Mouse (Mus musculus) frontal cortex, adult 2 months (tissue): ENCODE measurements at regions not wholly inside any gene's neighbourhood (a gene's known extent, or its start where the extent isn't known, plus 50 kb on each side); places are given as distances from the start of the nearest gene placed in this dataset.
"Not testable (repeated sequence)": the region's sequence is repeated elsewhere in the genome, so short reads cannot be mapped to it uniquely, and the experiment has no call there.

Source experiments
- DNase-seq, 2 experiments: peaks; one replicate each; pipeline ENCODE4 v3.0.0; 2022; ENCODE audit warnings: low spot score in 1 of 2; ENCODE audit errors: extremely low spot score in 1 of 2

DNA sequence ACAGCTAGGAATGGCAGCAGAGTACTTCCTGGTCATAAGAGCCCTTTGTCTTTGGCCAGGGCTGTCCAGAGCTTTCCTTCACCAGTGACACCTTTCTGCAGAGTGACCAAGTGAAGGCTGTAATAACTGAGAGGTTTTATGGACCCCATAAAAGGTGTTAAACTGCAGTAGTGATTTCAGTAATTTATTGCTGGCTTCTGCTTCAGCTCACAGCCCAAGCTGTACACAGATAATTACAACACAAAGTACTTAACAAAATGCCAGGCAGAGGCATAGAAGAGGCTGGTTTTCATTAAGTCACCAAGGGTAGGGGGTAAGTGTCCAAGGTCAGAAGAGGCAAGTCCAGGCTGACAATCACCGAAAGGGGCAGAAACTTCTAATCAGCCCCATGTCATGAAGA, 83.8 kb downstream of the Eif4e start:
- DNase-seq = no peak

DNA sequence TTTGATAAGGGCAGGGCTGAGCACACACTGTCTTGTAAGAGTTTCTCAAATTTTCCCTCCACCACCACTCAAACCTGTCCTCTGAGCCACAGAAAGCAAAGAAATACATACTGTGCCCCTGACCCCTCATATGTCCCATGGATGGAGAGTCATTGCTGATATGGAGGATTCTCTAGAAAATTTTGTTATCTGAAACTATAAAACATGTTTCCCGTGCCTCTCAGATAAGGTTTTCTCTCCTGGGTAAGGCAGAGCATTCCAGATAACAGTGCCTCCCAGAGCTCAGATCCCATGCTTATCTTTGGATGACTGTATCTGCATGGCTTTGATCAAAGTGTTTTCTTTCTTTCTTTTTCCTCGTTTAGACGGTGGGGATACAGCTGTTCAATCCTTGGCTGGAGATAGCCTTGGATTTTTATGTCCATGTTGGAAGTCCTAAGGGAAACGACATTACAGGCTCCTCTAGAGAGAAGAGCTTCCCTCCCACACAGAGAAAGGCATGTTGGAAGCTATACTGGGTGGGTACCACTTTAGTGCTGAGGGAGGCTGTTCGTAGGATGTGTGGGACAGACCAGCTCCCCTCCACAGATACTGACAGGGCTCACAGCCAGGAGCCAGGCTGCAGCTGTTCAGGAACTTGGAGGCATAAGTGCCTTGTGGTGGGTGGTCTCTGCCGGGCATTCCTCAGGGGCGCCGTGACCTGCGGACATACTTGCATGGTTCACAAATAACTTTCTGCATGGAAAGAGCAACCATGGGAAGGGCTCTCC, 87.1 kb downstream of the Eif4e start:
- peak in 1 of 2 experiments; percentile 39 for DNase-seq

- no peak for DNase-seq
Measured at GRCm38 (mm10) chr3:138613680-138614079, 87.7 kb downstream of the Eif4e start.

DNA sequence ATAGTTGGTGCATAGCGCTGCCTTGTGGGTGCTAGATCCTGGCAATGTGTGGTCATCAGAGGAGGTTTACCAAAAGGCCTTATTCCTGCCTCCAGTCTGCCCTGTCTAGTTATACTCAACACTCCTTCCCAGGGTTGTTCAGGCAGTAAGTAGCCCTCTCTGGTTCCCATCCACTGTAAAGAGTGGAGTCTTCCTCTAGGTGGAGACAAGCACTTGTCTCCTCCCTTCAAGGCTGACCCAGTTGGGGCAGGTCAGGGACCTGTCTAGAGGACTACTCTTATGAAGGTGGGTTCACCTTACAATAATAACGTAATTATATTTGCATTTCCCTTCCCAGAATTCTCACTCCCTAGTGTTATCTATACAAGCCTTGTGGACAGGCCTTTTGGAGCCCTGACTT, 88.9 kb downstream of the Eif4e start:
- DNase-seq = no peak

- no peak for DNase-seq
Measured at GRCm38 (mm10) chr3:138620263-138620662, 94.3 kb downstream of the Eif4e start.

DNA sequence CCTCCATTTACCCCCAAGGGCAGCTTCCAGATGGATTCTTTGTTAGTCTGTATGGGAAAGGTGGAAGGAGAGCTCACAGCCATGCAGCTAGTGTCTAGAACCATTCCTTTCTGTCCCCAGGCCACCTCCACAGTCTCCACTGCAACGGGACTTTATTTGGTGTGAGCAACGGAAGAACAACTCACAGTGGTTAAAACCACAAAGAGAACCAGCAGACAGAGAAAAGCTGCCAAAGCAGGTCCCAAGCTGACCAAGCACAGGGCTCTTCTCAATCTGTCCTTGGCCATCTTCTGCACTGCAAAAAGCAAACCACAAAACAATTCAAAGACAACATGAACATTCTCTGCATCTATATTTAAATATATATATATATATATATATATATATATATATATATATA, 98.1 kb downstream of the Eif4e start:
- DNase-seq = no peak

GRCm38 (mm10) chr3:138626230-138626629, 100.3 kb downstream of the Eif4e start:
- peak; percentile 56 to 60 for DNase-seq

GRCm38 (mm10) chr3:138630231-138630630, 104.3 kb downstream of the Eif4e start:
- DNase-seq = no peak

GRCm38 (mm10) chr3:138632086-138632485, 106.1 kb downstream of the Eif4e start:
- no peak for DNase-seq

DNA sequence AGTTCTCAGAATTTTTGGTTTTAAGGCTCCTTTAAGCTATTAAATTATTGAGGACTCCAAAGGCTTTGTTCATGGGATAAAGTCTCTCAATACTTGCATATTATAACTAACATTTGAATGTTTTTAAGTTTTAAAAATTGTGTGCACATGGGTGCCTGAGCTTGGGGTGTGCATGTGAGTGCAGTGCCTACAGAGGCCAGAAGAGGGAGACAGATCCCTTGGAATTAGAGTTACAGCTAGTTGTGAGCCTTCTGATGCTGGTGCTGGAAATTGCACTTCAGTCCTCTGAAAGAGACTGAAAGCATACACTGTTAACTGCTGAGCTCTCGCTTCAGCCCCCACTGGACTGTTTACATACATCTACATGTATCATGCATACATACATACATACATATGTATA, 100.0 kb upstream of the Tspan5 start:
- peak in 1 of 2 experiments; percentile 30 for DNase-seq

GRCm38 (mm10) chr3:138643951-138644285, 98.1 kb upstream of the Tspan5 start:
- no peak for DNase-seq

- DNase-seq = peak in 1 of 2 experiments; percentile 30
Measured at GRCm38 (mm10) chr3:138644286-138644951, 97.6 kb upstream of the Tspan5 start.

DNA sequence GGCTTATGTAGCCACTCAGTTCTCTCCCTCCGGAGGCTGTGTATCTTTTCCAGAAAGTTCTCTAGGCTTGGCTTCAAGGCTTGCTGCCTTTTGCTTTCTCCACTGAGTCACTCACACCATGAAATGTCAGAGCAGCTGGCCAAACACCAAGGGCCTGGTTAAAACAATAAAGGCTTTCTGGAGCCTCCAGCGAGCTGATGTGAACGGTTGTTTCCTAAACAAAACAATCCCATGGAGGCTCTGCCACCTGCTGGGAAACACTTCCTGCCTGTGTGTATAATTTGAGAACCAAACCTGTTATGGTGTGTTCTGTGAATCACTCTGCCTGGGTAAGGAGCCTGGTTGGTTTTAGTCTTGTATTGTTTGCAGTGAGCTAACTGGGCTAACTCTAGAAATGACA, 96.7 kb upstream of the Tspan5 start:
- DNase-seq = peak in 1 of 2 experiments; percentile 68

GRCm38 (mm10) chr3:138649699-138650098, 92.3 kb upstream of the Tspan5 start:
- no peak for DNase-seq

DNA sequence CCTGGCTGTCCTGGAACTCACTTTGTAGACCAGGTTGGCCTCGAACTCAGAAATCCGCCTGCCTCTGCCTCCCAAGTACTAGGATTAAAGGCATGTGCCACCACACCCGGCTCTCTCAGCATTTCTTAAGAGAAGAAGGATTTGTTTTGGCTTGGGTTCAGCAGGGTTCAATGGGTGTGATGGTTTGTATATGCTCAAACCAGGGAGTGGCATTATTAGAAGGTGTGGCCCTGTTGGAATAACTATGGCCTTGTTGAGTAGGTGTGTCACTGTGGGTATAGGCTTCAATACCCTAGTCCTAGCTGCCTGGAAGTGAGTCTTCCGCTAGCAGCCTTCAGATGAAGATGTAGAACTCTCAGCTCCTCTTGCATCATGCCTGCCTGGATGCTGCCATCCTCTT, 91.3 kb upstream of the Tspan5 start:
- not testable (repeated sequence) for DNase-seq

DNA sequence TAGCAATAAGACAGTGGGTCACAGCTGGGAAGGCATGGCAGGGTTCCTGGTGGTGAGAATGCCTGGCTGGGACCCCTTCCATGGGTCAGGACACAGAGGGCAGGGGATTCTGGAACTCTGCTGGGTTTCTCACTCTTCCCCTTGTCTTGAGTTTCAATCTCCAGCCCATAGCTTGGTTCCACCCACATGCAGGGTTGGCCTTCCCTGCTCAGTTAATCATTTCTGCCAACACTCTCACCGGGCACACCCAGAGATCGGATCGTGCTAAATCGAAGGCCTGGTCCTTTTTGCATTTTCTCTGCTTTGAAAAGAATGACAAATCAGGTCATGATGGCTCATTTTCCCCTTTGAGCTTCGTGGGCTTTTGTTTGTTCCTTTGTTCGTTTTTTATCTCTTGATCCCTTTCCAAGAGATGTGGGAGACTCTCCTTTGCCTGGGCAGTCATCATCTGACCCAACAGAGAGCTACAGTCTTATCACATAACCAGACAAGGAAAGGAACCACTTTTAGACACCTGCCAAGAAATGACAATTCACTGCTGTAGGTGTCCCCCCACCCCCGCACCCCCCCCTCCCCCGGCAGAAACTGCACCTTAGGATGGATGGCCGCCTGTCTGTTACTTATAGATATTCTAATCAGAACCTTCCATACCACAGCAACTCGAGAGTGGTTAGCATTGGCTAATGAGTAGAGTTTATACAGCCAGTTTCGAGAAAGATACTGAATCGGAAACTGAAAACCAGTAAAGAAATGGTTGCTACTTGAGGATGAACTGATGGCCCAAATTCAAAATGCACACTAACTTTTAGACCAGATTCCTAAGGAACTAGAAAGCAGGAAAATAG, 90.4 kb upstream of the Tspan5 start:
- no peak for DNase-seq

- DNase-seq = no peak
Measured at GRCm38 (mm10) chr3:138652206-138652605, 89.8 kb upstream of the Tspan5 start.

- DNase-seq = no peak
Measured at GRCm38 (mm10) chr3:138652685-138653084, 89.3 kb upstream of the Tspan5 start.

GRCm38 (mm10) chr3:138653549-138654246, 88.3 kb upstream of the Tspan5 start:
- no peak for DNase-seq

DNA sequence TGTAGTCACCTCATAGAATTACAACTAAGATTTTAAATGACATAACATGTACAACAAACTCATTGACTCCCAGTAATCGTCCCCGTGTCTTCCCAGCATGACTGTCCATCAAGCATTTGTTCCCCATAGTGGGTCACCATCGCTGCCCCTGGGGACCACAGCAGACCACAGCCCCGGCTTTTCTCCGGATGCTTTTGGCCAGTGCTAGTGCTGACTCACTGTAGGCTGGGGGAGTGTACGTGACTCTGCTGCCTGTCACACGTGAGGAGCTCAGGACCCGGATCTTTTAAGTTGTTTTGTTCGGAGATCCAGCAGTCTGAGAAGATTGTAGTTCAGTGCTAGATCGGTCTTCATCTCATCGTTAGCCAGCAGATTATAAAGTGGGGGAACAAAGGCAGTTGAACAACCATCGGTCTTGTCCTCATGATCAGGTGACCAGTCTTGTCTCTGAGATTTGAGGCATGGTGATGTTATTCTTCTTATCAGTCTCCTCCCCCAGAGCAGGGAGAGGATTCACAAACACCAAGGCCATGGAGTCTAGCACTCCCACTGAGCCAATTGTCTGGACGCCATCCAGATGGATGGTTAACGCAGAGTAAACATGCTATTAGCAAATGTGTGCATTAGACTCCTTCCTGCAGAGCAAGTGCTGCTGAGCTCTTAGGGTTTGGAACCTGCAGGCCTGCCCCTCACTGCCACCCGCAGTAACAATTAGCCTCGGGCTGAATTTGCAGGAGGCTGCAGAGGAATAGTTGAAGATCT, 87.2 kb upstream of the Tspan5 start:
- peak in 1 of 2 experiments; percentile 16 for DNase-seq
